Mouse (Mus musculus): ENCODE measurements around the gene Metap1.

GRCm38 (mm10) chr3:138424247-138424646 lies 65.1 kb downstream of the Metap1 start:
- TF ChIP-seq POLR2A (IDR thresholded peaks at IDR 0.05; ENCODE audit: borderline replicate concordance, insufficient read depth, low read length) (no peak), CTCF (IDR thresholded peaks at IDR 0.05; ENCODE audit: borderline replicate concordance, insufficient read depth, low read depth, low read length) (no peak)

Data from cerebellum, adult 2 months (tissue).